Mouse (Mus musculus): ENCODE data around the gene Crygs.

DNA sequence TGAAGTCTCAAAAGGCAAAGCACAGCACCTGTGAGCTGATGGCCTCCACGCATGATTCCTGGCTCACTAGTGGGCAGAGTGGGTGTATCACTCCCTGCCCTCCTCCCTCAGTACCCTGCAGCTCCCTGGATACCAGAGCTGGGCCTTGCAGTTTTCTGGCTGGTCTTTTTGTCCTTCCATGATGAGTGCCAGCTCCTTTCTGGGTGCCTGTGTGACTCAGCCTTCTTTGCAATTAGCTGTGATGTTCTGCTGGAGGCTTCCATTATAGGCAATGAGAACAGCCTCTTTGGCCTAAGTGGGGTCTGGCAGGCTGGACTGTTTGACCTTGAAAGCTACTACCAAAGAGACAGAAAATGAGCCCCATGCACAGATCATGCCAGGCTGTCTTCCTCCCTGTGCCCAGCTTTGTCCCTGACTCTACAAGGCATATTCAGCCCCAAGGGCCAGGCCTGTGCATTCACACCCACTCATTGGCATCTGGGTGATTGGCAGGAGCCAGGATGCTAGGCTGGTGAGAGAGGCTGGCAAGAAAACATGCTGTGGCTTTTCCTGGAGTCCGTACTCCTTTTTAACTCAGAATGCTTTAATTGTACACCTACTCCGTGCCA, 32.0 kb downstream of the Crygs start:
- TF ChIP-seq POLR2A (IDR thresholded peaks at IDR 0.05; ENCODE audit: low read depth, low read length) (no peak), CTCF (IDR thresholded peaks at IDR 0.05; ENCODE audit: extremely low read depth, insufficient read depth, insufficient read length, insufficient replicate concordance) (no peak)
